Mouse (Mus musculus): ENCODE measurements at regions not wholly inside any gene's neighbourhood (a gene's known extent, or its start where the extent isn't known, plus 50 kb on each side); places are given as distances from the start of the nearest gene placed in this dataset.

GRCm38 (mm10) chr12:7636417-7637175 lies 340.9 kb upstream of the Apob start:
- DNase-seq (ENCODE audit: low spot score in 2 of 2): no peak
- intact Hi-C loops (cut with DNase I): no loop called here

GRCm38 (mm10) chr12:7637629-7638028 lies 339.8 kb upstream of the Apob start:
- intact Hi-C loops (cut with DNase I): no loop called here
- no peak for DNase-seq (ENCODE audit: low spot score in 2 of 2)

- intact Hi-C loops (cut with DNase I): no loop called here
- no peak for DNase-seq (ENCODE audit: low spot score in 2 of 2)
These were observed 326.6 kb upstream of the Apob start for GRCm38 (mm10) chr12:7650851-7651250.

- DNase-seq (ENCODE audit: low spot score in 2 of 2): no peak
- intact Hi-C loops (cut with DNase I): no loop called here
These were observed 315.4 kb upstream of the Apob start for GRCm38 (mm10) chr12:7662027-7662426.

- intact Hi-C loops (cut with DNase I): no loop called here
- DNase-seq (ENCODE audit: low spot score in 2 of 2): no peak
These were observed 307.3 kb upstream of the Apob start for GRCm38 (mm10) chr12:7670114-7670513.

GRCm38 (mm10) chr12:7670561-7670960 lies 306.9 kb upstream of the Apob start:
- DNase-seq (ENCODE audit: low spot score in 2 of 2): no peak
- intact Hi-C loops (cut with DNase I): no loop called here

GRCm38 (mm10) chr12:7691996-7692395 lies 285.5 kb upstream of the Apob start:
- DNase-seq (ENCODE audit: low spot score in 2 of 2): no peak
- intact Hi-C loops (cut with DNase I): no loop called here

GRCm38 (mm10) chr12:7698324-7698944 lies 279.0 kb upstream of the Apob start:
- intact Hi-C loops (cut with DNase I): no loop called here
- DNase-seq (ENCODE audit: low spot score in 2 of 2): no peak

- intact Hi-C loops (cut with DNase I): no loop called here
- DNase-seq (ENCODE audit: low spot score in 2 of 2): no peak
These were observed 268.3 kb upstream of the Apob start for GRCm38 (mm10) chr12:7709102-7709501.

GRCm38 (mm10) chr12:7709872-7710271 lies 267.6 kb upstream of the Apob start:
- intact Hi-C loops (cut with DNase I): no loop called here
- DNase-seq (ENCODE audit: low spot score in 2 of 2): no peak

GRCm38 (mm10) chr12:7715091-7715490 lies 262.4 kb upstream of the Apob start:
- no peak for DNase-seq (ENCODE audit: low spot score in 2 of 2)
- intact Hi-C loops (cut with DNase I): no loop called here

- DNase-seq (ENCODE audit: low spot score in 2 of 2): no peak
- intact Hi-C loops (cut with DNase I): no loop called here
These were observed 258.9 kb upstream of the Apob start for GRCm38 (mm10) chr12:7718556-7718955.

- intact Hi-C loops (cut with DNase I): no loop called here
- no peak for DNase-seq (ENCODE audit: low spot score in 2 of 2)
These were observed 258.4 kb upstream of the Apob start for GRCm38 (mm10) chr12:7719080-7719479.

- intact Hi-C loops (cut with DNase I): no loop called here
- no peak for DNase-seq (ENCODE audit: low spot score in 2 of 2)
These were observed 252.5 kb upstream of the Apob start for GRCm38 (mm10) chr12:7724992-7725391.

GRCm38 (mm10) chr12:7738020-7738419 lies 239.4 kb upstream of the Apob start:
- no peak for DNase-seq (ENCODE audit: low spot score in 2 of 2)
- intact Hi-C loops (cut with DNase I): no loop called here

GRCm38 (mm10) chr12:7738629-7739351 lies 238.7 kb upstream of the Apob start:
- intact Hi-C loops (cut with DNase I): no loop called here

GRCm38 (mm10) chr12:7739352-7739994 lies 238.0 kb upstream of the Apob start:
- DNase-seq (ENCODE audit: low spot score in 2 of 2): no peak
- intact Hi-C loops (cut with DNase I): no loop called here

More at GRCm38 (mm10) chr12:7738629-7739351, 238.7 kb upstream of the Apob start:
- DNase-seq (ENCODE audit: low spot score in 2 of 2): no peak

GRCm38 (mm10) chr12:7746708-7747107 lies 230.7 kb upstream of the Apob start:
- no peak for DNase-seq (ENCODE audit: low spot score in 2 of 2)
- intact Hi-C loops (cut with DNase I): no loop called here

GRCm38 (mm10) chr12:7749319-7750238 lies 227.9 kb upstream of the Apob start:
- intact Hi-C loops (cut with DNase I): no loop called here
- DNase-seq (ENCODE audit: low spot score in 2 of 2): no peak

Measured in left cerebral cortex, postnatal 36 days (tissue).